Mouse (Mus musculus): ENCODE measurements around the gene Sipa1l1. TPM values are rescaled to one million over a fixed set of nuclear protein-coding genes. Genes with fewer than 3 reads are reported as not detected.

Sipa1l1 gene
- polyA plus RNA-seq, 1 experiment = 152 TPM

GRCm38 (mm10) chr12:82234463-82235223, 65.5 kb downstream of the Sipa1l1 start:
- no peak for TF ChIP-seq CTCF (IDR thresholded peaks at IDR 0.05; ENCODE audit: extremely low read depth, insufficient read depth, low read length)
- TF ChIP-seq POLR2A (IDR thresholded peaks at IDR 0.05; ENCODE audit: extremely low read depth, insufficient read depth, low read length) = no peak
- Histone ChIP-seq H3K27ac (ENCODE audit: insufficient read depth, low read length) (no peak overlapping the region), H3K4me3 (ENCODE audit: insufficient read depth, low read length) (no peak overlapping the region), H3K4me1 (ENCODE audit: control insufficient read depth, insufficient read depth, low read length) (peaks cover 17% of the 10 kb centered on the region)

GRCm38 (mm10) chr12:82237095-82237494, 68.0 kb downstream of the Sipa1l1 start:
- no peak overlapping the region for H3K4me3 ChIP-seq (ENCODE audit: insufficient read depth, low read length)
- TF ChIP-seq CTCF (IDR thresholded peaks at IDR 0.05; ENCODE audit: extremely low read depth, insufficient read depth, low read length) (no peak), POLR2A (IDR thresholded peaks at IDR 0.05; ENCODE audit: extremely low read depth, insufficient read depth, low read length) (no peak)
- H3K27ac ChIP-seq (ENCODE audit: insufficient read depth, low read length) = no peak overlapping the region
- peaks cover 5% of the 10 kb centered on the region; the same call in 1 of the 2 replicates for H3K4me1 ChIP-seq (ENCODE audit: control insufficient read depth, insufficient read depth, low read length)

GRCm38 (mm10) chr12:82237946-82238345, 68.8 kb downstream of the Sipa1l1 start:
- H3K27ac ChIP-seq (ENCODE audit: insufficient read depth, low read length) = no peak overlapping the region
- H3K4me3 ChIP-seq (ENCODE audit: insufficient read depth, low read length) = no peak overlapping the region
- TF ChIP-seq CTCF (IDR thresholded peaks at IDR 0.05; ENCODE audit: extremely low read depth, insufficient read depth, low read length) (no peak), POLR2A (IDR thresholded peaks at IDR 0.05; ENCODE audit: extremely low read depth, insufficient read depth, low read length) (no peak)
- H3K4me1 ChIP-seq (ENCODE audit: control insufficient read depth, insufficient read depth, low read length) = peaks cover 3% of the 10 kb centered on the region; the same call in 1 of the 2 replicates

- peaks cover 3% of the 10 kb centered on the region; the same call in 1 of the 2 replicates for H3K4me1 ChIP-seq (ENCODE audit: control insufficient read depth, insufficient read depth, low read length)
- no peak overlapping the region for H3K4me3 ChIP-seq (ENCODE audit: insufficient read depth, low read length)
- H3K27ac ChIP-seq (ENCODE audit: insufficient read depth, low read length) = no peak overlapping the region
- TF ChIP-seq CTCF (IDR thresholded peaks at IDR 0.05; ENCODE audit: extremely low read depth, insufficient read depth, low read length) = no peak
- TF ChIP-seq POLR2A (IDR thresholded peaks at IDR 0.05; ENCODE audit: extremely low read depth, insufficient read depth, low read length) = no peak
Observed at GRCm38 (mm10) chr12:82240674-82241073, 71.6 kb downstream of the Sipa1l1 start.

GRCm38 (mm10) chr12:82245219-82245618, 76.1 kb downstream of the Sipa1l1 start:
- peaks cover 4% of the 10 kb centered on the region for H3K4me1 ChIP-seq (ENCODE audit: control insufficient read depth, insufficient read depth, low read length)
- no peak overlapping the region for H3K4me3 ChIP-seq (ENCODE audit: insufficient read depth, low read length)
- H3K27ac ChIP-seq (ENCODE audit: insufficient read depth, low read length) = no peak overlapping the region
- TF ChIP-seq CTCF (IDR thresholded peaks at IDR 0.05; ENCODE audit: extremely low read depth, insufficient read depth, low read length) (no peak), POLR2A (IDR thresholded peaks at IDR 0.05; ENCODE audit: extremely low read depth, insufficient read depth, low read length) (no peak)

- H3K27ac ChIP-seq (ENCODE audit: insufficient read depth, low read length) = no peak overlapping the region
- TF ChIP-seq POLR2A (IDR thresholded peaks at IDR 0.05; ENCODE audit: extremely low read depth, insufficient read depth, low read length) = no peak
- TF ChIP-seq CTCF (IDR thresholded peaks at IDR 0.05; ENCODE audit: extremely low read depth, insufficient read depth, low read length) = no peak
- H3K4me1 ChIP-seq (ENCODE audit: control insufficient read depth, insufficient read depth, low read length) = peaks cover 5% of the 10 kb centered on the region
- H3K4me3 ChIP-seq (ENCODE audit: insufficient read depth, low read length) = no peak overlapping the region
Observed at GRCm38 (mm10) chr12:82246422-82246821, 77.3 kb downstream of the Sipa1l1 start.

GRCm38 (mm10) chr12:82247371-82248258, 78.5 kb downstream of the Sipa1l1 start:
- TF ChIP-seq CTCF (IDR thresholded peaks at IDR 0.05; ENCODE audit: extremely low read depth, insufficient read depth, low read length) = no peak
- no peak for TF ChIP-seq POLR2A (IDR thresholded peaks at IDR 0.05; ENCODE audit: extremely low read depth, insufficient read depth, low read length)
- no peak overlapping the region for H3K4me3 ChIP-seq (ENCODE audit: insufficient read depth, low read length)
- H3K27ac ChIP-seq (ENCODE audit: insufficient read depth, low read length) = no peak overlapping the region
- H3K4me1 ChIP-seq (ENCODE audit: control insufficient read depth, insufficient read depth, low read length) = peaks cover 5% of the 10 kb centered on the region

- peaks cover 5% of the 10 kb centered on the region for H3K4me1 ChIP-seq (ENCODE audit: control insufficient read depth, insufficient read depth, low read length)
- no peak overlapping the region for H3K4me3 ChIP-seq (ENCODE audit: insufficient read depth, low read length)
- H3K27ac ChIP-seq (ENCODE audit: insufficient read depth, low read length) = no peak overlapping the region
- TF ChIP-seq POLR2A (IDR thresholded peaks at IDR 0.05; ENCODE audit: extremely low read depth, insufficient read depth, low read length) (no peak), CTCF (IDR thresholded peaks at IDR 0.05; ENCODE audit: extremely low read depth, insufficient read depth, low read length) (no peak)
Observed at GRCm38 (mm10) chr12:82248501-82248900, 79.4 kb downstream of the Sipa1l1 start.

- TF ChIP-seq CTCF (IDR thresholded peaks at IDR 0.05; ENCODE audit: extremely low read depth, insufficient read depth, low read length) (no peak), POLR2A (IDR thresholded peaks at IDR 0.05; ENCODE audit: extremely low read depth, insufficient read depth, low read length) (no peak)
- peaks cover 13% of the 10 kb centered on the region for H3K4me1 ChIP-seq (ENCODE audit: control insufficient read depth, insufficient read depth, low read length)
- H3K4me3 ChIP-seq (ENCODE audit: insufficient read depth, low read length) = no peak overlapping the region
- H3K27ac ChIP-seq (ENCODE audit: insufficient read depth, low read length) = no peak overlapping the region
Observed at GRCm38 (mm10) chr12:82251328-82251727, 82.2 kb downstream of the Sipa1l1 start.

Data from cortical plate, adult 2 months (tissue).